Mouse (Mus musculus): ENCODE data around the gene Gm49369. TPM values are rescaled to one million over a fixed set of nuclear protein-coding genes. Genes with fewer than 3 reads are reported as not detected.
"Not testable (repeated sequence)": the region's sequence is repeated elsewhere in the genome, so short reads cannot be mapped to it uniquely, and the experiment has no call there.

Gm49369 gene
- total and polyA plus RNA-seq, 2 experiments from 2014 or later, result 2.9 TPM; not detected in 1

GRCm38 (mm10) chr7:142326714-142327445 is 55.6 kb downstream of the Gm49369 start:
- Histone ChIP-seq H3K4me3 (ENCODE audit: low read length) (no peak overlapping the region), H3K27ac (no peak overlapping the region), H3K4me2 (ENCODE audit: low read depth, low read length) (no peak overlapping the region), H3K4me1 (ENCODE audit: insufficient read depth, low read length) (no peaks in the 10 kb centered on the region), H3K9ac (replicated peaks; ENCODE audit: low read length) (no peak overlapping the region), H3K27me3 (ENCODE audit: insufficient read depth, low read length) (no peaks in the 10 kb centered on the region), H3K9me3 (ENCODE audit: low read length) (no peaks in the 10 kb centered on the region), H3K36me3 (ENCODE audit: insufficient read depth, low read length) (no peaks in the 10 kb centered on the region)
- TF ChIP-seq CTCF (IDR thresholded peaks at IDR 0.05; ENCODE audit: low read depth), result no peak
- ATAC-seq (no peak), DNase-seq (ENCODE audit: low spot score) (no peak)
- WGBS, result 66% methylated on average over 9 of the region's 9 CpGs

DNA sequence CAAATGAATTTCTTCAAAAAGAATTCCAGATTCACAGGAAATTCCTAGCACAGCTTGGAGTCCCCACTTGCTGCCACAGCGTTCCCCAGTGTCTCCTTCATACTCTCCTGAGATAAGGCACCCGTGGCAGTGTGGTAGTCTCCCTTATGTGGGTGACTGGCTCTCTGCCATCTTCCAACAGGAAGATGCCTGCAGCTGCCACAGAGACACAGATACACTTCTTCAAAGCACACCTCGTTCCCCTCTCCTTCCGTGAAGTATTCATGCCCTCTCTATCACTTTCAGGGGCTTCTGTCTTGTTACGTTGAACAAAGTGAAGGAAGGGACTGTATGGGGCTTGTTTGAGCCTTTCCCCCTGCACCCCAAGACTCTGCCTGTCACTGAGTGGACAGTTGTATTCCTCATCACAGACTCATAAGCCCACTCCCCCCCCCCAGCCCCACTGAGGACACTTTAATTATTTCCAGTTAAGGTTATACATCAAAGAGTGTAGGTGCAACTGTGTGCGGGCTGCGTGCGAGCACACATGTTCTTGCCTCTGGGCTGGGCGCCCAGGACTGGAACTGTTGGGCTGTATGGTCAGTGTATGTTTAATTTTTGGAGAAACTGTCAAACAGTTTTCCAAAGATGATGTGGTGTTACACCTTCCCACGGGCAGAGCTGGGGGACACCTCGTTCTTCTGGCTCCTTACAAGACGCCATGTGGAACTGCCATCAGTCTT is 58.9 kb downstream of the Gm49369 start:
- H3K4me1 ChIP-seq (ENCODE audit: insufficient read depth, low read length), result 0 out of 2 replicates have a peak, but pooled peaks cover 4% of the 10 kb centered on the region
- TF ChIP-seq CTCF (IDR thresholded peaks at IDR 0.05; ENCODE audit: low read depth), result no peak
- 81% methylated on average over 12 of the region's 12 CpGs for WGBS
- H3K27ac ChIP-seq, result no peak overlapping the region
- H3K4me2 ChIP-seq (ENCODE audit: low read depth, low read length), result no peak overlapping the region
- H3K4me3 ChIP-seq (ENCODE audit: low read length), result no peak overlapping the region
- no peak for DNase-seq (ENCODE audit: low spot score)
- H3K36me3 ChIP-seq (ENCODE audit: insufficient read depth, low read length), result no peaks in the 10 kb centered on the region
- H3K9ac ChIP-seq (replicated peaks; ENCODE audit: low read length), result no peak overlapping the region
- ATAC-seq, result no peak
- no peaks in the 10 kb centered on the region for H3K9me3 ChIP-seq (ENCODE audit: low read length)
- H3K27me3 ChIP-seq (ENCODE audit: insufficient read depth, low read length), result no peaks in the 10 kb centered on the region

- no peak for TF ChIP-seq CTCF (IDR thresholded peaks at IDR 0.05; ENCODE audit: low read depth)
- ATAC-seq, result no peak
- Histone ChIP-seq H3K4me2 (ENCODE audit: low read depth, low read length) (no peak overlapping the region), H3K4me1 (ENCODE audit: insufficient read depth, low read length) (0 out of 2 replicates have a peak, but pooled peaks cover 4% of the 10 kb centered on the region), H3K9ac (replicated peaks; ENCODE audit: low read length) (no peak overlapping the region), H3K4me3 (ENCODE audit: low read length) (no peak overlapping the region), H3K9me3 (ENCODE audit: low read length) (no peaks in the 10 kb centered on the region), H3K27me3 (ENCODE audit: insufficient read depth, low read length) (no peaks in the 10 kb centered on the region), H3K36me3 (ENCODE audit: insufficient read depth, low read length) (no peaks in the 10 kb centered on the region), H3K27ac (no peak overlapping the region)
- WGBS, result 91% methylated on average over 6 of the region's 6 CpGs
- no peak for DNase-seq (ENCODE audit: low spot score)
Observed at GRCm38 (mm10) chr7:142322641-142323040, 59.8 kb downstream of the Gm49369 start.

DNA sequence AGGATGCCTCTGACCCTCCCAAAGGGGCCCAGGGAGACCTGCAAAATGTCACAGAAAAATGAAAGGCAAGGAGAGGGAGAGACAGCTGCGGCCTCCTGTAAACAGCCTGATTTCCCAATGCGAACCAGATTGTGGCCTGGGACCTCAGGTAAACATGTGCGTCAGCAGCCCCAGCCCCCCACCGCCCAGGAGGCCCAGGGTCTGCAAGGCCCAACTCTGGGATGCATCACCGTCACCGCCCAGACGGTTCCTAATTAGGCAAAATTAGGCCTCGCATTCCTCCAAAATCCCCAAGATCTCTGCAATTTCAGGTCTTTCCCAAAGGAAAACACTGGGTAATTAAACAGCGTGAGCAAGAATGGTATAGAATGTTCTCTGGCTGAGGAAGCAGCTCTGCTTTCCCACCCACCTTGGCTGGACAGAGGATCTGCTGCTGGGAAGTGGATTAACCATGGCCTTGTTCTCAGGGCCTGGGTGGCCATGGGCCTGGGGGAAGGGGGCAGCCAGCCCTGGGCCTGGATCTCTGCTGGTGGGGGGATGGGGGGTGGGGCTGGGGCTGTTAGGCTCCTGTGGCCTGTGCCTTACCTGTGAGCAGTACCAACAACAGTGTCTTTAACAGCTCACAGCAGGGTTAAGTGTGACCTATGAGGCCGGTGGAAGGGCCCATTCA is 60.7 kb downstream of the Gm49369 start:
- not testable (repeated sequence) for H3K27me3 ChIP-seq (ENCODE audit: insufficient read depth, low read length); H3K4me3 ChIP-seq (ENCODE audit: low read length); H3K4me2 ChIP-seq (ENCODE audit: low read depth, low read length); DNase-seq (ENCODE audit: low spot score); H3K9ac ChIP-seq (replicated peaks; ENCODE audit: low read length); ATAC-seq; H3K4me1 ChIP-seq (ENCODE audit: insufficient read depth, low read length); H3K27ac ChIP-seq; H3K9me3 ChIP-seq (ENCODE audit: low read length); H3K36me3 ChIP-seq (ENCODE audit: insufficient read depth, low read length)
- WGBS, result 41% methylated on average over 3 of the region's 10 CpGs

Other genes with a start within 250 kb of the Gm49369 start
- not detected in 2 replicates for gene Gm39115, start 246.6 kb downstream of the Gm49369 start, total RNA-seq (2014; rRNA removed)
- not detected in 2 replicates for gene Gm39115, start 246.6 kb downstream of the Gm49369 start, polyA plus RNA-seq (2015; fragmentation: Nextera tagmentation; extraction: Ambion mirVana)
- not detected in 2 replicates for gene Gm45337, start 238.1 kb downstream of the Gm49369 start, total RNA-seq (2014; rRNA removed)
- gene Gm45337, start 238.1 kb downstream of the Gm49369 start, polyA plus RNA-seq (2015; fragmentation: Nextera tagmentation; extraction: Ambion mirVana), result not detected in 2 replicates
- gene Gm29735, start 225.6 kb downstream of the Gm49369 start, total RNA-seq (2014; rRNA removed), result not detected in 2 replicates
- not detected in 2 replicates for gene Gm29735, start 225.6 kb downstream of the Gm49369 start, polyA plus RNA-seq (2015; fragmentation: Nextera tagmentation; extraction: Ambion mirVana)
- not detected in 2 replicates for gene Gm4553, start 216.9 kb downstream of the Gm49369 start, total RNA-seq (2014; rRNA removed)
- not detected in 2 replicates for gene Gm4553, start 216.9 kb downstream of the Gm49369 start, polyA plus RNA-seq (2015; fragmentation: Nextera tagmentation; extraction: Ambion mirVana)
- not detected in 2 replicates for gene Krtap5-2, start 206.7 kb downstream of the Gm49369 start, total RNA-seq (2014; rRNA removed)
- gene Krtap5-2, start 206.7 kb downstream of the Gm49369 start, polyA plus RNA-seq (2015; fragmentation: Nextera tagmentation; extraction: Ambion mirVana), result not detected in 2 replicates
- gene Gm10153, start 192.3 kb downstream of the Gm49369 start, total RNA-seq (2014; rRNA removed), result not detected in 2 replicates
- gene Gm10153, start 192.3 kb downstream of the Gm49369 start, polyA plus RNA-seq (2015; fragmentation: Nextera tagmentation; extraction: Ambion mirVana), result not detected in 2 replicates
- gene Krtap5-3, start 181.3 kb downstream of the Gm49369 start, total RNA-seq (2014; rRNA removed), result not detected in 2 replicates
- not detected in 2 replicates for gene Krtap5-3, start 181.3 kb downstream of the Gm49369 start, polyA plus RNA-seq (2015; fragmentation: Nextera tagmentation; extraction: Ambion mirVana)
- not detected in 2 replicates for gene Gm7579, start 170.8 kb downstream of the Gm49369 start, total RNA-seq (2014; rRNA removed)
- not detected in 2 replicates for gene Gm7579, start 170.8 kb downstream of the Gm49369 start, polyA plus RNA-seq (2015; fragmentation: Nextera tagmentation; extraction: Ambion mirVana)
- not detected in 2 replicates for gene Krtap5-5, start 152.7 kb downstream of the Gm49369 start, total RNA-seq (2014; rRNA removed)
- not detected in 2 replicates for gene Krtap5-5, start 152.7 kb downstream of the Gm49369 start, polyA plus RNA-seq (2015; fragmentation: Nextera tagmentation; extraction: Ambion mirVana)
- gene Gm40460, start 141.6 kb downstream of the Gm49369 start, total RNA-seq (2014; rRNA removed), result not detected in 2 replicates
- gene Gm40460, start 141.6 kb downstream of the Gm49369 start, polyA plus RNA-seq (2015; fragmentation: Nextera tagmentation; extraction: Ambion mirVana), result not detected in 2 replicates
- not detected in 2 replicates for gene Gm2431, start 124.3 kb downstream of the Gm49369 start, total RNA-seq (2014; rRNA removed)
- not detected in 2 replicates for gene Gm2431, start 124.3 kb downstream of the Gm49369 start, polyA plus RNA-seq (2015; fragmentation: Nextera tagmentation; extraction: Ambion mirVana)
- not detected in 2 replicates for gene Gm4559, start 108.3 kb downstream of the Gm49369 start, total RNA-seq (2014; rRNA removed)
- not detected in 2 replicates for gene Gm4559, start 108.3 kb downstream of the Gm49369 start, polyA plus RNA-seq (2015; fragmentation: Nextera tagmentation; extraction: Ambion mirVana)
- gene Krtap5-1, start 85.5 kb downstream of the Gm49369 start, total RNA-seq (2014; rRNA removed), result not detected in 2 replicates
- gene Krtap5-1, start 85.5 kb downstream of the Gm49369 start, polyA plus RNA-seq (2015; fragmentation: Nextera tagmentation; extraction: Ambion mirVana), result not detected in 2 replicates
- not detected in 2 replicates for gene Krtap5-4, start 79.1 kb downstream of the Gm49369 start, total RNA-seq (2014; rRNA removed)
- not detected in 2 replicates for gene Krtap5-4, start 79.1 kb downstream of the Gm49369 start, polyA plus RNA-seq (2015; fragmentation: Nextera tagmentation; extraction: Ambion mirVana)
- 22.7 and 25.4 TPM in 2 replicates for gene Ifitm10, start 8.9 kb downstream of the Gm49369 start, total RNA-seq (2014; rRNA removed)
- gene Ifitm10, start 8.9 kb downstream of the Gm49369 start, polyA plus RNA-seq (2015; fragmentation: Nextera tagmentation; extraction: Ambion mirVana), result 17.2 and 19.9 TPM in 2 replicates
- gene Ctsd, start 5.4 kb upstream of the Gm49369 start, total RNA-seq (2014; rRNA removed), result 638 and 755 TPM in 2 replicates
- gene Ctsd, start 5.4 kb upstream of the Gm49369 start, polyA plus RNA-seq (2015; fragmentation: Nextera tagmentation; extraction: Ambion mirVana), result 400 and 402 TPM in 2 replicates
- not detected in 2 replicates for gene Syt8, start 52.2 kb upstream of the Gm49369 start, total RNA-seq (2014; rRNA removed)
- gene Syt8, start 52.2 kb upstream of the Gm49369 start, polyA plus RNA-seq (2015; fragmentation: Nextera tagmentation; extraction: Ambion mirVana), result 0.15 TPM in 1 of 2 replicates, not detected in the other
- gene Tnni2, start 59.1 kb upstream of the Gm49369 start, total RNA-seq (2014; rRNA removed), result 1.3 and 8.5 TPM in 2 replicates
- 0.63 TPM in 2 replicates for gene Tnni2, start 59.1 kb upstream of the Gm49369 start, polyA plus RNA-seq (2015; fragmentation: Nextera tagmentation; extraction: Ambion mirVana)
- gene Lsp1, start 78.1 kb upstream of the Gm49369 start, total RNA-seq (2014; rRNA removed), result 4.6 and 16.6 TPM in 2 replicates
- gene Lsp1, start 78.1 kb upstream of the Gm49369 start, polyA plus RNA-seq (2015; fragmentation: Nextera tagmentation; extraction: Ambion mirVana), result 6.6 and 7.2 TPM in 2 replicates
- 1.3 and 4.7 TPM in 2 replicates for gene Tnnt3, start 116.2 kb upstream of the Gm49369 start, total RNA-seq (2014; rRNA removed)
- 3.1 and 3.9 TPM in 2 replicates for gene Tnnt3, start 116.2 kb upstream of the Gm49369 start, polyA plus RNA-seq (2015; fragmentation: Nextera tagmentation; extraction: Ambion mirVana)
- 64.0 and 69.3 TPM in 2 replicates for gene Mrpl23, start 150.0 kb upstream of the Gm49369 start, total RNA-seq (2014; rRNA removed)
- 17.4 and 25.5 TPM in 2 replicates for gene Mrpl23, start 150.0 kb upstream of the Gm49369 start, polyA plus RNA-seq (2015; fragmentation: Nextera tagmentation; extraction: Ambion mirVana)

All from hindbrain, postnatal 0 days (tissue).